Mouse (Mus musculus) left cerebral cortex, adult 2 months (tissue): ENCODE results near the gene Helt. TPM values are rescaled to one million over a fixed set of nuclear protein-coding genes. Genes with fewer than 3 reads are reported as not detected.

Source experiments
- DNase-seq, 2 experiments: peaks; one replicate each; pipeline ENCODE4 v3.0.0; 2021 to 2022; ENCODE audit warnings: low spot score in 2 of 2, mixed read lengths in 1 of 2; ENCODE audit errors: extremely low spot score in 1 of 2
- H3K27ac ChIP-seq: fragments of 200-600 bp; 2 replicates; pipeline ENCODE4 v1.8.1; 2022
- H3K4me3 ChIP-seq: fragments of 200-600 bp; 2 replicates; pipeline ENCODE4 v1.8.1; 2022
- CTCF ChIP-seq: fragments of 200-600 bp; IDR thresholded peaks from 2 replicates; pipeline ENCODE4 v1.8.1; 2022; ENCODE audit warnings: antibody characterized with exemption, mild to moderate bottlenecking, moderate library complexity
- intact Hi-C: fragments of 180-260 bp; cut with DNase I; formaldehyde crosslinking; loops from one replicate; pipeline ENCODE4 v1.15.1; 2025
- total RNA-seq, 2 experiments: library from RNA; stranded (reverse); gene quantifications; 2 replicates each; pipeline ENCODE4 v1.2.3; 2021

Helt gene
- total RNA-seq, 2 experiments from 2014 or later, result not detected

DNA sequence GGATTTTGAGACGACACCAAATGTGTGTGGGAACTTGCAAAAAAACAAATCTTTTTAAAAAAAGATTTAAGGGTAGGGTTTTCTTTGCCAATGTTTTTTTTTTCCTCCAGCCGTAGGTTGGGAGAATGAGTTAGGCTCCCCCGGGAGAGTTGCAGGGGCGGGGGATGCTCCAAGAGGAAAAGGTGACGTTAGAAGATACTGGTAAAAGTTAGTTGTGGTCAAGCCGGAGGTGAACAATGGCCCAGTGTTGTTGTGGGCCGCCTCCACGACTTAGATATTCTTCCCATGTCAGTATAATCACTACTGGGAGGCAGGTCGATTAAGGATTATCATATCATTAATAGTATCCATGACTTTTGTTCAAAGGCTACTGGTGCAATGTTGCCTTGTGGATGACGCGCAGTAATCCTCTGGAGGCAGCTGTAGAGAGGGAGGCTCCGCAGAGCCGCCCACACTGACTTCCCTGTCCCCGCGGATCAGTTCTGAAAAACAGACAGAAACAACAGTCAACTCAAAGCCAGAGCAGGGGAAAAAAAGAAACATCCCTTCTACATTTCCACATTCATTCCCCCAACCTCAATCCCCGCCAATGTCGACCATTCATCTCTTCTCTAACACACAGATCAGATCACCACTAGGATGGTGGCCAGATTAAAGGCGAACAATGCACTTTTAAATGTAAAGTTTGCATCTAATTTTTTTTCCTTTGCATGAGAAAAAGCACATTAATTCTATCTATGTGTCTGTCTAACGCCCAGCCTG lies 36.4 kb downstream of the Helt start:
- Histone ChIP-seq H3K27ac (no peak overlapping the region), H3K4me3 (no peak overlapping the region)
- no peak for TF ChIP-seq CTCF
- intact Hi-C loops, result no loop called here
- DNase-seq, result no peak

DNA sequence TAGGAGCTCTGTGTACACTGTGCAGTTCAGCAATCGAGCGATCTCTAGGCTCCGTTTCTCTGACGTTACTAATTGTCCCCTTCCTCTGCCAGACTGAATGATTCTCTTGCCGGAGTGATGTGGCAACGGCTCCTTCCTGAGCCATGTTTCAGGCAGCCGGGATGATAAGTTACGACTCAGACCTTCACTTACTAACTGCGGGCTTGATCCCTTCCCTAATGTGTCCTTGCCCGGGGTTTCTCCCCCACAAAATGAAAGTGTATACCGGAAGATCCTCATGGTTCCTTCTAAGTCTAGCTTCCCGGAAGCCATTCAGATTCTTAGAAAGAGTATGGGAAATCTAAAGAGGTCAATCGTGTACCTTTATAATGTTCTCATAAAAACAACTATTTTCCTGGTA lies 42.0 kb downstream of the Helt start:
- Histone ChIP-seq H3K27ac (no peak overlapping the region), H3K4me3 (no peak overlapping the region)
- DNase-seq, result no peak
- TF ChIP-seq CTCF, result no peak
- intact Hi-C loops, result no loop called here

DNA sequence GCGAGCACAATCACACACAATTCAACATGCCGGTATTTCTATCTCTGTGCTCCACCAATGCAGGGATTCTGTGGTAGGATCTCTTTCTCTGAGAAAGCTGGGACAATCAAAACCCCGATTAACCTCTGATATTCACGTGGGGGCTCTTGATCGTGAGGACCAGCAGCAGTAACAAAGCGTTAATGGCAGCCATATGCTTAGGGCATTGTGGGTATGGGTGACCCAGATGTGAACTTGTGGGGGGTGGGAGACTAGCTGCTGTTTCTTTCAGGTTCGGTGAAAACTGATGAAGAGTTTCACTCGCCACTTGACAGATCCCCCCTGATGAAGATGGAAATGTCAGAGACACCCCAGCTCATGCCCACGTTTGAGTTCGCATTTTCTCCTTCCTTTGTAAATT lies 42.9 kb downstream of the Helt start:
- no peak for DNase-seq
- H3K4me3 ChIP-seq, result no peak overlapping the region
- intact Hi-C loops, result no loop called here
- no peak overlapping the region for H3K27ac ChIP-seq
- no peak for TF ChIP-seq CTCF

DNA sequence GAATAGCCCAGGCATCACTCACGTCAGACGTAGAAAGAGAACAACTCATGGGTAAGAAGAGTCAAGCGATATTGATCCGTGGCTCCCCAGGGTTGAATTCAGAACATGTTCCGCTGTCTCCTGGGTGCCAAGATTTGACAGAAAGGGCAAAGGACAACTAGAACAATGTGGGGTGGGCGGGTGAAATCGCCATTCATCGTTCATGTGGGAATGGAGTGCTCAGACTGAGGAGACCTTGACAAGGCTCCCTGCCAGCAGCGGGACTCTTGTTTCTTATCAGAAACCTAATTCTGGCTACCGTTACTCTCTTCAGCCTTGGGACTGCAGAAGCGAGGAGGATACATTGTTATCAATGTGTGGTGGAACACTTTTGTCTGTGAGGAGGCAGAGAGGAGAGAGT lies 48.1 kb downstream of the Helt start:
- TF ChIP-seq CTCF, result no peak
- H3K27ac ChIP-seq, result no peak overlapping the region
- intact Hi-C loops, result loop anchor here (5.0 kb wide), 1 partner anchor 1126 kb away; no protein-coding TSS in a partner anchor
- no peak overlapping the region for H3K4me3 ChIP-seq
- no peak for DNase-seq

DNA sequence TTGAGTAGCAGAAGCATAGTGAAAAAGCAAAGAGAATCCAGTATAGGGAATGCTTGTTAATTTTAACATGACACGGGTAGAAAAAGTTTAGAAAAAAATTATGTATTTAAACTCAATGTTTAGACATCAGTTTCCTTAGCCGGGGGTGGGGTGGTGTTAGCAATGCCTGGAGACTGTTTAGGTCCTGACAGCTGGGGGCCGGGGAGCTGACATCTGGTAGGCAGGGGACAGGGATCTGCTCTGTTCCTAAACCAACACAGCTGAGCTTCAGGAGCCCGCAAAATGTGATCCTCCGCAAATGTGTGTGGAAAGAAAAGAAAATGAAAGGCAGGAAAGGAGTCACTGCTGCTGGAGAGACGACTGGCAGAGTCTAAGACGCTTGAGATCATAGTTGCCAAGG lies 51.5 kb downstream of the Helt start:
- TF ChIP-seq CTCF, result no peak
- intact Hi-C loops, result loop anchor here (1.0 to 5.0 kb wide), 4 partner anchors 38 to 709 kb away; no protein-coding TSS in a partner anchor
- DNase-seq, result no peak
- Histone ChIP-seq H3K4me3 (no peak overlapping the region), H3K27ac (no peak overlapping the region)

Other genes starting within 250 kb of the Helt start
- gene Cfap97, start 142.9 kb downstream of the Helt start, total RNA-seq, result 10 to 100 TPM; 21.6 to 22.4 TPM
- gene Snx25, start 142.5 kb downstream of the Helt start, total RNA-seq, result 10 to 100 TPM; 45.7 to 48.0 TPM
- 100 to 1,000 TPM; 535 to 559 TPM for gene Slc25a4, start 83.4 kb downstream of the Helt start, total RNA-seq
- gene Acsl1, start 176.4 kb upstream of the Helt start, total RNA-seq, result 10 to 100 TPM; 41.4 to 45.8 TPM